Mouse (Mus musculus): Measurements from ENCODE around the gene Rad17.

Rad17 gene

DNA sequence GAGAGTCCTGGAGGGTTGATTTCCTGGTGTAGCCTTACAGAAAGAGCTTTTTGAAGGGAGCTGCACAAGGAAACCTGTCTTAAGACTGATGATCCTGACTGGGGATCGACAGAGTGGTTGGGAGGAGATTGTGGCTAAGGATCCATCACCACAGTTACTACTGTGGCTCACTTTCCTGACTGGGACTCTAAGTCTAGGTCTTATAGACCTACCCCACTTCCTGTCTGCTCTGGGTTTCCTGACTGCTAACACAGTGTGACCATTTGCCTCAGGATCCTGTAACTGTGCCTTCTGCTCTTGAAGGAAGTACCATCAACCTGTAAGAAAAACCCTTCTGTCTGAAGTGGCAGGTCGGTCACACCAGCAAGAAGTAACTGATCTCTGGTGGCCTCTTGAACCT is 80.1 kb downstream of the Rad17 start:
- DNase-seq (ENCODE audit: low read depth, low spot score), result no peak

DNA sequence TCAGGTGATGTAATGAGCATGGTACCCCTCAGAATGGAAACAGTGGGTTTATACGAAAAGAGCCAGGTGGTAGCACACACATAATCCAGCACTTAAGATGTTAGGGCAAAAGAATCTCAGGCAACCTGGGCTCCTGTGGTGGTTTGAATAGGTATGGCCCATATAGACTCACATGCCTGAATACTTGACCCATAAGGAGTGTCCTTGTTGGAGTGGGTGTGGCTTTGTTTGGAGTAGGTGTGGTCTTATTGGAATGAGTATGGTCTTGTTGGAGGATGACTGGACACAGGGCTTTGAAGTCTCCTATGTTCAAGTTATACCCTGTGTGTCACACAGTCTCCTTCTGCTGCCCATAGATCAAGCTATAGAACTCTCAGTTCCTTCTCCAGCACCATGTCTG is 82.5 kb downstream of the Rad17 start:
- no peak for DNase-seq (ENCODE audit: low read depth, low spot score)
